Mouse (Mus musculus) left cerebral cortex, adult 9 months (tissue): ENCODE measurements at regions not wholly inside any gene's neighbourhood (a gene's known extent, or its start where the extent isn't known, plus 50 kb on each side); places are given as distances from the start of the nearest gene placed in this dataset.
A peak's percentile ranks its signal among the peaks of the same experiment; 100 is the strongest.
"Not testable (repeated sequence)": the region's sequence is repeated elsewhere in the genome, so short reads cannot be mapped to it uniquely, and the experiment has no call there.

Experiments used
- DNase-seq, 2 experiments: peaks; one replicate each; pipeline ENCODE4 v3.0.0; 2022; ENCODE audit warnings: low spot score in 2 of 2

DNA sequence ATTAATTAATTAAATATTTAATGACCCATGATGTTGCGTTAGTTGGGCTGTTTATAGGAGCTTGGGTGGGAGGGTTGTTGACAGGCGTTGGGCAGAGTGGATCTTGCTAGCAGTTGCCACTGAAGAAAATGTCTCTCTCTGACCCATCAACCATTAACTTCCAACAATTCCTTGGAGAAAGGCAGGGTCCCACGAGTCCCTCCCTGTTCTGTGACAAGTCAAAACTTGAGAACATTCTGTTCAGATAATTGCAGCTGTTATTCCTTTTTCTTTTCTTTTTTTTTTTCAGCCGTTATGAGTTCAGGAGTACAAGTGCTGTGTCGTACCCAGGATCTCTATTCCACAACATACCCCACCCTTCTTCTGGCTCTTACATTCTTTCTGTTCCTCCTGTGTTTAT lies 59.8 kb upstream of the Tnfrsf21 start:
- DNase-seq, result no peak

DNA sequence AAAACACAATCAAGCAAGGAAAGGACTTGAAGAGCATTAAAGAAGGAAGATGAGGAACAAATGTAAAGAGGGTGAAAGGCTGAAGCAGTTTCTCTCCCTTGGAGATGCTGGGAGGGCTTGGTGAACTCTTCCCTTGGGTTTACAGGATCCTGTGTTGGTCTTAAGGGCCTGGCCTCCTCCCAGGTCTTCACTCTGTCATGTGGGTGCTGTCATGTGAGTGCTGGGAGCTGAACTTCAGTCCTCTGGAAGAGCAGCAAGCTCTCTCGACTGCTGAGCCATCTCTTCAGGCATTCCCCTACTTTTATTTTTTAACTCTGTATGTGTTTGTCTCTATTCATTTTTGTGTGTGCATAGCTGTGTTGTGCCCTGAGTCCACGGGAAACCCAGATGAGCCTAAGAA lies 61.6 kb upstream of the Tnfrsf21 start:
- no peak for DNase-seq

DNA sequence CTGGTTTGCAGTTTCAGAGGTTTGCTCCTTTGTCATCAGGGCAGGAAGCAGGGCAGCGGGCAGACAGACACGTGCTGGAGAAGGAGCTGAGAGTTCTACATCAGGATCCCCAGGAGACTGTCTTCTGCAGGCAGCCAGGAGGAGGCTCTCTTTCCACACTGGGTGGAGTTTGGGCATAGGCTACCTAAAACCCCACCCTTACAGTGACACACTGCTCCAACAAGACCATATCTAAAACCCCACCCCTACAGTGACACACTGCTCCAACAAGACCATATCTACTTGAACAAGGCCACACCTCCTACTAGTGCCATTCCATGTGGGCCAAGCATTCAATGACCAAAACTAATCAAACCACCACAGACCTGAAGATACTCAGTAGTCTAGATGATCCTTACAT lies 68.0 kb upstream of the Cd2ap start:
- no peak for DNase-seq

DNA sequence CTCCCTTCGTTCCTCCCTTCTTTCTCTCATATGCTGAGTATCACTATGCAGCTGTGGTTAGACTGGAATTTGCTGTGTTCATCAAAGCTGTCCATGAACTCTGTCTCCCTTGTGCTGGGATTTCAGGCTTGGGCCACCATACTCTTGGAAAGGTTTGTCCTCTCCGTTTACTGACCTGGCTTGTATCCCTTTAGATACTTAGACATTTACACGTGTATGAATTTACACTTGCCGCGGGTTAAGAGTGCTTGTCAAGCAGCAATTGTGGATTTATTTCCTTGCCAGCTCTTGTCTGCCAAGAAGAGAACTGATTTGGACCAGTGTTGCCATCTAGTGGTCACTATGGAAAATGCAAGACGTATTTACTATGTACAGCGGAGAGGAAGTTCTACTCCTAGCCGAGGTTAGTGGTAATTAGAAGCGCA lies 66.8 kb upstream of the Cd2ap start:
- peak; percentile 4 to 85 for DNase-seq

DNA sequence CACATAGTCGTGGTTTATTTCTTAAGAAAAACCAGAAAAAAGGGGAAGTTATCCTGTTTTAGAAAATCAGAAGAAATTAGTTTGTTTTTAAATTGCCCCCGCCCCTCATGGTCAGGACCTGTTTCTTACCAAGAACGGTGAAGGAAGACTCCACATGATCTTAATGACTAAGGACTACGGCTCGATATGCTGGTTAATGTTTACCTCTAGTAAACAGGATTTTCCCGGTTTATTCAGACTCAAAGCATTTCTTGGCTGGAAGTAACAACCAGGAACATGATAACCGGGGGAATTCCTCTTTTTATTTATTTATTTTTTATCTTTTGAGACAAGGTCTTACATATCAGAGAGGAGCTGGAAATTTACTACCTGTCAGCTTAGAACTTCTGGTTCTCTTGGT lies 63.0 kb upstream of the Cd2ap start:
- no peak for DNase-seq

DNA sequence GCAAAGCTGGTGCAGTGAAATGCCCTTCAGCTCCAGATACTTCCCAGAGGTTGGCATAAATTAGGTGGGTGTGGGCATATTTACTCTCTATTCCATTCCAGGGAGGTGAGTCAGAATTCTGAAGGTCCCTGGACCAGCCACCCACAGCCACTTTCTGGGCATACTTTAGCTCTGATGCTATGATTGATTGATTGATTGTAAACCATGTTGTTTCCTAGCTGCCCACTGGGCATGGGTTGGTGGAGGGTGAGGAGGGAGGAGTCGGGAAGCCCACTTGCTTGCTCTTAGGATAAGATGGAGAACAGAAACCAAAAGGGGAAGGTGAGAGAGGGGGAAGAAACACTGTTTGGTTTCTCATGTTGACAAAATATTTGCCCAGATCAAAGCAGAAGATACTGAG lies 62.1 kb upstream of the Cd2ap start:
- no peak for DNase-seq

DNA sequence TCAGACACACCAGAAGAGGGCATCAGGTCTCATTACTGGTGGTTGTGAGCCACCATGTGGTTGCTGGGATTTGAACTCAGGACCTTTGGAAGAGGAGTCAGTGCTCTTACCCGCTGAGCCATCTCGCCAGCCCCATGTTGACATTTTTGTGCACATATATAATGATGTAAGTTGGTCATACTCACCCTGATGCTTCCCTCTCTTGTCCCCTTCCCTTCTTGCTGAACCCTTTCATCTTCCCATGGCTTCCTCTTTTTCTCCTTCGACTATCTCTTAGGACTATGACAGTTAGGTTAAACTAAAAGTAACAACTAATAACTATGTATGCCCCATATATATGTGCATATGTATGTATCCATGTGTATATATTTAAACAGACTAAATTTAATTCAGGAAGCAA lies 61.0 kb upstream of the Cd2ap start:
- DNase-seq, result not testable (repeated sequence)

DNA sequence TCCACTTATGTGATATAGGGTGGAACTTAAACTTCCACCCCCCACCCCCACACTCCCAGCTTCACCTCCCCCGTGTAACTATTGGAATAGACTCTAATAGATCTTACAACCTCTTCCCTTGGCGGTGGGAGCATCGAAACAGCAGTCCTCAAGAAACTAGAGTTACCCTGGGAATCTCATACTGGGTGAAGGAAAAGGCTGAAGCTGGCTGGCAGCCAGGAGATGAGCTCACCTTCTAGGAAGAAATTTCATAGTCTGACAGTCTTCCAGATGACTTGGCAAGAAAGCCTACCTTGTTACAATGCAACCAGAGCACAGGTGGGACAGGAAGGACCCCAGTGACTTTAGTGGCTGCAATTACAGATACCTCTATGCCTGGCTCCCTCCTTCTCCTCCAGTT lies 57.6 kb upstream of the Cd2ap start:
- no peak for DNase-seq

DNA sequence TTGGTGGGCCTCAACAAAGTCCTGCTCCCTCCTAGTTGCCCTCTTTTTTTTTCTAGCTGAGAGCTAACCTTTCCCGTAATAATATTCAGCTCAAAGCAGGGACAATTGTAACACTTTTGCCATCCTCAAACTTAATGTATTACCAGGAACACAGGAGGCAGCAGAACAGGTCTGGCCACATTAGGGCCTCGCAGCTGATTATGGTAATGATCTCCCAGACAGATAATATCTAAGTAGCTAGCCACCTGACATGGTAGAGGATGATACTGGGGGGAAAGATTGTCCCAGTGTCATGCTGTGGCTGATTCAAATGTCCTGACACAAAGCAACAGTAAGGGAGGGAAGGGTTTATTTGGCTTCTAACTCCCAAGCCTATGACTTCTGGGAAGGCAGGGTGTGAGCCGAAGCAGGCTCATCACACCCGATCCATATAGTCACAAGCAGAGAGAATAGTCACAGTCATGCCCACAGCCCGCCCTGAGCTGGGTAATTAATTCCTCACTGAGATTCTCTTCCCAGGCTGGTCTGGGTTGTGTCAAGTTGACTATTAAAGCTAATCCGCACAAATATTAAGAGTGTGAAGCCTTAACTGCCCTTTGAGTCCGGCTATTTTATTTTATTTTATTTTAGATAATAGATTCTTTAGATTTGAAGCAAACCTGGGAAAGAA lies 57.0 kb upstream of the Cd2ap start:
- DNase-seq, result no peak

DNA sequence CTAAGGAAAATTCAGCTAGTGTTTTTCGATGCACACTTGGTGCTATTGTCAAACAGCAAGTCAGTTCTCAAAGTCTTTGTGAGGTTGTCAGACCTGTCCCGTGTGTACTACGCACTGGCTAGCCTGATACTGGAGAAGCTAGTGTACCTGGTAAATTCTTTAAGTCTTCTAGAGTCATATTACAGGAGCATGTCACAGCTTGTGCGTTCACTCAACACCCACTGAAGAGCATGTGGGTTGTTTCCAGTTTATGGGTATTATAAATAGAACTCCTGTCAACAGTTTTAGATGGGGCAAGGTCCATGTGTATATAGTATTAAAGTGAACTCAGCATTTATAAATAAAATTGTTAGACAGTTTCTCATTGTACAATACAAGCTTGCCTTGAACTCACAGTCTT lies 50.9 kb upstream of the Cd2ap start:
- no peak for DNase-seq
